Mouse (Mus musculus): Measurements from ENCODE around the gene Gripap1. TPM values are rescaled to one million over a fixed set of nuclear protein-coding genes. Genes with fewer than 3 reads are reported as not detected.
"Not testable (repeated sequence)": the region's sequence is repeated elsewhere in the genome, so short reads cannot be mapped to it uniquely, and the experiment has no call there.

Gene Gripap1
- 27.7 and 28.9 TPM in 2 replicates for polyA plus RNA-seq (2015; fragmentation: Nextera tagmentation; extraction: Ambion mirVana)

DNA sequence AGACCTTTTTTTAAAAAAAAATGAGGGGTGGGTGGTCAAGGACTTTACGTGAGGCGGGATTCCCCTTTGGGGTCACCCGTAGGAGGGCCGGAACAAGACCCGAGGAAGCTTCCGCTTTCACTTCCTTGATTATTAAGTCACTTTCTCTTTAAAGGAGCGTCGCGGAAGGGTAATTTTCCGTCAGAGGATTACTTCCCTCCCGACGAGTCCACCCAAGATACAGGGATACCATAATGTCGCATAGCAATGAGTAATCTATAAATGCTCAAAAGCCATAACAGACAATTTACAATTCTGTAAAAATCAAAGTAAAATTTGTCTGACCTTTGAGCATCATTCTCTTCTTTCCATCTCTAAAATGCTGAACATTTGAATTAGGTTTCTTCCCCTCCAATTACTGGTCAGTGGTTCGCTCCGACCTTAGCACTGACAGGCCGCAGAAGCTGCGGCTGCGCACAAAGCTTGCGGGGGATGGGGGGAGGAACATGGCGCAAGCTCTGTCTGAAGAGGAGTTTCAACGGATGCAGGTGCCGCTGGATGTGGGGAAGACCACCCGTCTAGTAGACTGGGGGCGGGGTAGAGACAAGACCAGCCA lies at the start of gene Gripap1:
TSS of gene Gripap1 (plus strand) at position 224 of the 595 bp plus-strand sequence.
- Histone ChIP-seq H3K9me3 (replicated peaks; ENCODE audit: control insufficient read depth, low read length) (no peaks in the 10 kb centered on the region), H3K4me2 (ENCODE audit: low read depth, low read length) (peak within 1 kb of the TSS; percentile 67), H3K9ac (ENCODE audit: low read depth, low read length) (peak within 1 kb of the TSS; percentile 74), H3K36me3 (ENCODE audit: control insufficient read depth, insufficient read depth) (no peaks in the 10 kb centered on the region; the same call in 1 of the 2 replicates), H3K4me1 (ENCODE audit: control insufficient read depth, low read depth, low read length) (no peaks in the 10 kb centered on the region; the same call in 1 of the 2 replicates), H3K27me3 (ENCODE audit: control insufficient read depth, insufficient read depth, low read depth, low read length) (no peaks in the 10 kb centered on the region), H3K4me3 (ENCODE audit: low read depth, low read length) (peak within 1 kb of the TSS; percentile 78), H3K27ac (ENCODE audit: low read length) (peak within 1 kb of the TSS; percentile 42)
- ATAC-seq (ENCODE audit: low read depth) = peak; percentile 86
- 13% methylated on average over 24 of the region's 24 CpGs for WGBS (ENCODE audit: insufficient replicate concordance)

DNA sequence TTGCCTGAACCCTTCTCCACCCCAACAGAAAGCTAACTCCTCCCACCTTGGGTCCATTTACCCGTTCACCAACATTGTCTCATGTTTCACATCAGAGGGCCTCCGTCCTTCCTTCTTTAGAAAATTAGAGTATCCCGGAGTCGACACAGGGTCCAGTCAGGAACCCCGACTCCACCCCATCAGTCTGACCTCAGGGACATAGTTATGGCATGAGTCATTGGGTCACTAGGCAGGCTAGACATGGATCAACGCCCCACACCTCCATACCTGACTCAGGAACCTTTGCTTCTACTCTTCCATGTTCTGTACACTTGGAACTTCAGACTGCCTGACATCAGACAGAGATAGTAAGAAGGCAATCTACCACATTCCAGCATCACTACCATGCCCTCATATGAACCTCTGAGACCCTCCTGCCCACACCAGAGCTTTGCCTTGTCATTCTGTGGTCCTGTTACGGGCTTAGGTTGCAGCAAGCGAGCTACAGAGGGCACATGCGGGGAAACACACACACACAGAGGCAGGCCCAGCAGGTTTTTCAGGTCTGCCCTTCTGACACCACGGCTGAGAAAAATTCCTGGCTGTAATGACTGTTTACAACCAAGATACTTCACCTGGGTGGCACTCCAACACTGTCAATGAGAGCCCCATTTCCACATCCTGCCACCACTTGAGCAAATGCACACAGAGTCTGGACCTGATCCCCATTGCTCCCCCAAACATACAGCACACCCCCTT lies 49.3 kb upstream of the Gripap1 start:
- 57% methylated on average over 10 of the region's 10 CpGs for WGBS (ENCODE audit: insufficient replicate concordance)
- Histone ChIP-seq H3K9me3 (replicated peaks; ENCODE audit: control insufficient read depth, low read length) (no peaks in the 10 kb centered on the region), H3K4me2 (ENCODE audit: low read depth, low read length) (no peak overlapping the region), H3K27me3 (ENCODE audit: control insufficient read depth, insufficient read depth, low read depth, low read length) (no peaks in the 10 kb centered on the region), H3K36me3 (ENCODE audit: control insufficient read depth, insufficient read depth) (no peaks in the 10 kb centered on the region), H3K4me1 (ENCODE audit: control insufficient read depth, low read depth, low read length) (no peaks in the 10 kb centered on the region; the same call in 1 of the 2 replicates), H3K9ac (ENCODE audit: low read depth, low read length) (no peak overlapping the region), H3K27ac (ENCODE audit: low read length) (no peak overlapping the region), H3K4me3 (ENCODE audit: low read depth, low read length) (no peak overlapping the region)
- ATAC-seq (ENCODE audit: low read depth) = peak; percentile 58

DNA sequence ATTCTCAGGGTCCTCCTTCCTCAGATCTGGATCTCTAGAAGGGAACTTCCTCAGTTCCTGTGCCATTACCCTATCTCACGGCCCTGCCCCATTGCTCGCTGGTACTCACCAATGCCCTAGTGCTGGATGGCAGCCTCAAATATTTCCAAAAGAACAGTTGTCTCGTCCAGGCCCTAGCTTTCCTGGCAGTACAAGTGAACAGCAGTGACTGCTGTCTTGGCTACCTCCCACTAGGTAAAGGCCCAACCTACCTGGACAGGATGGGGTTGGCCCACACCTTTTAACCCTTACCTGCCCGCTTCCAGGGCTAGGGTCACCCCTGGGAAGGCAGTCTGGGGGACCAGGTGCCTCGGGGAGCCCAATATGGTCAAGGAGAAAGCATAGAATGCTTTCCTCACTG lies 48.5 kb upstream of the Gripap1 start:
- WGBS (ENCODE audit: insufficient replicate concordance) = 44% methylated on average over 5 of the region's 5 CpGs
- Histone ChIP-seq H3K4me2 (ENCODE audit: low read depth, low read length) (no peak overlapping the region), H3K9me3 (replicated peaks; ENCODE audit: control insufficient read depth, low read length) (no peaks in the 10 kb centered on the region), H3K9ac (ENCODE audit: low read depth, low read length) (no peak overlapping the region), H3K36me3 (ENCODE audit: control insufficient read depth, insufficient read depth) (no peaks in the 10 kb centered on the region), H3K4me1 (ENCODE audit: control insufficient read depth, low read depth, low read length) (no peaks in the 10 kb centered on the region; the same call in 1 of the 2 replicates), H3K4me3 (ENCODE audit: low read depth, low read length) (peak overlapping the region; percentile 8; the same call in 1 of the 2 replicates), H3K27me3 (ENCODE audit: control insufficient read depth, insufficient read depth, low read depth, low read length) (no peaks in the 10 kb centered on the region), H3K27ac (ENCODE audit: low read length) (no peak overlapping the region)
- no peak for ATAC-seq (ENCODE audit: low read depth)

DNA sequence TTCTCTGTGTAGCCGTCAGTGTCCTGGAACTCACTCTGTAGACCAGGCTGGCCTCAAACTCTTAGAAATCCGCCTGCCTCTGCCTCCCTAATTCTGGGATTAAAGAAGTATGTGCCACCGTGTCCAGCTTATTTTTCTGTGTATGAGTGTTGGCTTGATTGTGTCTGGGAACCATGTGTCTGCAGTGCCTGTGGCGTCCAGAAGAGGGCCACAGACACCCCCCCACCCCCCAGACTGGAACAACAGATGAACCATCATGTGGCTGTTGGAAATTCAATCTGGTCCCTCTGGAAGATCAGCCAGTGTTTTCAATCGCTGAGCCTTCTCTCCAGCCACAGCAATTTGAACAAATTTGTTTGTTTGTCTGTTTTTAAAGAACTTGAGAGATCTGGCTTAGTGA lies 46.1 kb upstream of the Gripap1 start:
- no peaks in the 10 kb centered on the region for H3K9me3 ChIP-seq (replicated peaks; ENCODE audit: control insufficient read depth, low read length)
- no peak overlapping the region for H3K27ac ChIP-seq (ENCODE audit: low read length)
- no peak for ATAC-seq (ENCODE audit: low read depth)
- H3K9ac ChIP-seq (ENCODE audit: low read depth, low read length) = no peak overlapping the region
- WGBS (ENCODE audit: insufficient replicate concordance) = 47% methylated on average over 5 of the region's 5 CpGs
- H3K4me2 ChIP-seq (ENCODE audit: low read depth, low read length) = no peak overlapping the region
- H3K4me3 ChIP-seq (ENCODE audit: low read depth, low read length) = no peak overlapping the region
- H3K27me3 ChIP-seq (ENCODE audit: control insufficient read depth, insufficient read depth, low read depth, low read length) = no peaks in the 10 kb centered on the region
- no peaks in the 10 kb centered on the region; the same call in 1 of the 2 replicates for H3K4me1 ChIP-seq (ENCODE audit: control insufficient read depth, low read depth, low read length)
- no peaks in the 10 kb centered on the region for H3K36me3 ChIP-seq (ENCODE audit: control insufficient read depth, insufficient read depth)

DNA sequence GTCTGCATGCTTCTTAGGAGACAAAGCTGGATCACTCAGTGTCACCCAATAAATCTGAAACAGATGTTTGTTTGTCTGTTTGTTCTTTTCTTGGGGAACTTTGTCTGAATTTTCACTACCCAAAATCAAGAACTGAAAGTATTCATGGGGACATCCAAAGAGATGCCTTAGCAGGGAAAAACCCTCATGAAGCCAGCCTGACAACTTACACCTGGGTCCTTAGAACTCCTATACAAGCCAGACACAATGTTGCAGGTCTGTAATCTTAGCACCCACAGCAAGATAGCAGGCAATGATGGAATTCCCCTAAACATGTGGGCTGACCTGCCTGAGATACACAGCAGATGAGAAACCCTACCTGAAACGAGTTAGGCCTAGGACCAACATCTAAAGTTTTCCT lies 44.6 kb upstream of the Gripap1 start:
- H3K36me3 ChIP-seq (ENCODE audit: control insufficient read depth, insufficient read depth) = no peaks in the 10 kb centered on the region
- H3K4me2 ChIP-seq (ENCODE audit: low read depth, low read length) = no peak overlapping the region
- no peak for ATAC-seq (ENCODE audit: low read depth)
- H3K9ac ChIP-seq (ENCODE audit: low read depth, low read length) = no peak overlapping the region
- 31% methylated on average over 1 of the region's 1 CpGs for WGBS (ENCODE audit: insufficient replicate concordance)
- H3K4me1 ChIP-seq (ENCODE audit: control insufficient read depth, low read depth, low read length) = no peaks in the 10 kb centered on the region; the same call in 1 of the 2 replicates
- no peaks in the 10 kb centered on the region for H3K27me3 ChIP-seq (ENCODE audit: control insufficient read depth, insufficient read depth, low read depth, low read length)
- H3K4me3 ChIP-seq (ENCODE audit: low read depth, low read length) = no peak overlapping the region
- no peak overlapping the region for H3K27ac ChIP-seq (ENCODE audit: low read length)
- no peaks in the 10 kb centered on the region for H3K9me3 ChIP-seq (replicated peaks; ENCODE audit: control insufficient read depth, low read length)

DNA sequence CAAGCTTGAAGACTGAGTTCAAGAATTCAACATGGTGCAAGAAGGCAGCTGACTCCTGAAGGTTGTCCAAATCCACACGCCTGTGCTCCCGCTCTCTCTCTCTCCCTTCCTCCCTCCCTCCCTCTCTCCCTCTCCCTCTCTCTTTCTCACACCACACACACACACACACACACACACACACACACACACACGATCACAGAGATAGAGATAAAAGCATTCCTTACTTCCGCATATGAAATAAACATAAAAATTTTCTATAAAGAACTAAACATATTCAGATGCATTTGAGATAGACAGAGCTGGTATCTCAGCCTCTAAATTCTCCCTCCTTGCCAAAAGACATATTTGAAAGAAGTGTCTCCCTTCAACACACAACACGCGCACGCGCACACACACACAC lies 44.1 kb upstream of the Gripap1 start:
- H3K9me3 ChIP-seq (replicated peaks; ENCODE audit: control insufficient read depth, low read length) = no peaks in the 10 kb centered on the region
- 79% methylated on average over 8 of the region's 8 CpGs for WGBS (ENCODE audit: insufficient replicate concordance)
- H3K27me3 ChIP-seq (ENCODE audit: control insufficient read depth, insufficient read depth, low read depth, low read length) = no peaks in the 10 kb centered on the region
- H3K4me1 ChIP-seq (ENCODE audit: control insufficient read depth, low read depth, low read length) = no peaks in the 10 kb centered on the region; the same call in 1 of the 2 replicates
- H3K4me2 ChIP-seq (ENCODE audit: low read depth, low read length) = no peak overlapping the region
- H3K9ac ChIP-seq (ENCODE audit: low read depth, low read length) = no peak overlapping the region
- ATAC-seq (ENCODE audit: low read depth) = no peak
- H3K4me3 ChIP-seq (ENCODE audit: low read depth, low read length) = no peak overlapping the region
- H3K27ac ChIP-seq (ENCODE audit: low read length) = no peak overlapping the region
- H3K36me3 ChIP-seq (ENCODE audit: control insufficient read depth, insufficient read depth) = no peaks in the 10 kb centered on the region

DNA sequence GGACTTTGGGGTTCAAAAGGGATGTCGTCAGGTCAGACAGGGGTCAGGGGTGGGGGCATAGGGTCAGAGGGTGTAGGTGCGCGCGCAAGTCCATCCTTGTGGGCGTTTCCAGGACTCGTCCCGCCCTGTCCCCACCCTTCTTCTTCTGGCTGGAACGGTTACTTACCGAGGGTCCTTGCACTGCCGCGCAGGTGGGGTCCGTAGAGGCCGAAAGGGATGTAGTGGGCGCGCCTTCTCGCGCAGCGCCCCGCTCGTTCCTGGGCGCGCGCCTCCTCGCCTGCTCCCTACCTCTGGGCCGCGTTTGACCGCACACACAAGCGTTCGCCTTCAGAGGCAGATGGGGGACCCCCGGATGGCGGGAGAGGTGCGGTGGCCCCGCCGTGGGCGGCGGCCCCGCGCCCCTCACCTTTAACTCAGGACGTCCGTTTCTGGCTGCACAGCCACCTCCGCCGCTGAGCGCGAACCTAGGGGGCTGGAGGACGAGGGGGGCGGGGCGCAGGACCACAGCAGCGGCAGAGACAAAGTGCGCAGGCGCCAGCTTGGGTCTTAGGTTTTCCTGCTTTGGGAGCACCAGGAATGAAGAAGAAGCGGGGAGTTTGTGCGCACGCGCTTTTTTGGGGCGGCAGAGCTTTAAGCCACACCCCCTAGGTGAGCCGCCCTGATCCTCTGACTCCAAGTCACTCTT lies 39.0 kb upstream of the Gripap1 start, which contains the start of gene Ccdc120:
TSS of gene Ccdc120 (minus strand) at position 474 of the 685 bp plus-strand sequence.
- no peaks in the 10 kb centered on the region; the same call in 1 of the 2 replicates for H3K4me1 ChIP-seq (ENCODE audit: control insufficient read depth, low read depth, low read length)
- 11% methylated on average over 56 of the region's 56 CpGs for WGBS (ENCODE audit: insufficient replicate concordance)
- H3K36me3 ChIP-seq (ENCODE audit: control insufficient read depth, insufficient read depth) = no peaks in the 10 kb centered on the region
- no peak within 1 kb of the TSS for H3K27ac ChIP-seq (ENCODE audit: low read length)
- peak within 1 kb of the TSS; percentile 77 for H3K4me2 ChIP-seq (ENCODE audit: low read depth, low read length)
- ATAC-seq (ENCODE audit: low read depth) = 0 out of 2 replicates have a peak, but pooled peaks have one; percentile 32
- peak within 1 kb of the TSS; percentile 63 for H3K4me3 ChIP-seq (ENCODE audit: low read depth, low read length)
- H3K9me3 ChIP-seq (replicated peaks; ENCODE audit: control insufficient read depth, low read length) = no peaks in the 10 kb centered on the region
- no peaks in the 10 kb centered on the region for H3K27me3 ChIP-seq (ENCODE audit: control insufficient read depth, insufficient read depth, low read depth, low read length)
- H3K9ac ChIP-seq (ENCODE audit: low read depth, low read length) = peak within 1 kb of the TSS; percentile 50; the same call in 1 of the 2 replicates

DNA sequence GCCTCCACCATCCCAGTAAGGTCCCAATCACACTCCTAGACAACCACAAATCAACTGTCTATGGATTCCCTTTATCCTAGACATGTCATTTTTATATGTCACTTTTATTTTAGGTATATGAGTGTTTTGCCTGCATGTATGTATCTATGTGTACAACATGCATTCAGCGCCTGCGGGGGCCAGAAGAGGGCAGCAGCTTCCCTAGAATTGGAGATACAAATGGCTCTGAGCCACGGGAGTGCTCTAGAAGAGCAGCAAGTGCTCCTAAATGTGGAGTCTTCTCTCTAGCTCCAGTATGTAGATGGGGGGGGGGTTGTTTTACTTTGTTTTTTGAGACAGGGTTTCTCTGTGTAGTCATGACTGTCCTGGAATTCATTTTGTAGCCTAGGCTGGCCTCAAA lies 35.9 kb upstream of the Gripap1 start:
- H3K36me3 ChIP-seq (ENCODE audit: control insufficient read depth, insufficient read depth); H3K4me2 ChIP-seq (ENCODE audit: low read depth, low read length); H3K9me3 ChIP-seq (replicated peaks; ENCODE audit: control insufficient read depth, low read length); H3K27ac ChIP-seq (ENCODE audit: low read length); H3K4me1 ChIP-seq (ENCODE audit: control insufficient read depth, low read depth, low read length); H3K4me3 ChIP-seq (ENCODE audit: low read depth, low read length); ATAC-seq (ENCODE audit: low read depth); H3K27me3 ChIP-seq (ENCODE audit: control insufficient read depth, insufficient read depth, low read depth, low read length); H3K9ac ChIP-seq (ENCODE audit: low read depth, low read length): not testable (repeated sequence)
- 23% methylated on average over 3 of the region's 3 CpGs for WGBS (ENCODE audit: insufficient replicate concordance)

All from liver, embryonic 16.5 days (tissue).